Mouse (Mus musculus): ENCODE results near the gene Nmur1. TPM values are rescaled to one million over a fixed set of nuclear protein-coding genes. Genes with fewer than 3 reads are reported as not detected.
A peak's percentile ranks its signal among the peaks of the same experiment; 100 is the strongest.

The Nmur1 gene
- polyA plus RNA-seq, 1 experiment from 2014 or later = not detected

DNA sequence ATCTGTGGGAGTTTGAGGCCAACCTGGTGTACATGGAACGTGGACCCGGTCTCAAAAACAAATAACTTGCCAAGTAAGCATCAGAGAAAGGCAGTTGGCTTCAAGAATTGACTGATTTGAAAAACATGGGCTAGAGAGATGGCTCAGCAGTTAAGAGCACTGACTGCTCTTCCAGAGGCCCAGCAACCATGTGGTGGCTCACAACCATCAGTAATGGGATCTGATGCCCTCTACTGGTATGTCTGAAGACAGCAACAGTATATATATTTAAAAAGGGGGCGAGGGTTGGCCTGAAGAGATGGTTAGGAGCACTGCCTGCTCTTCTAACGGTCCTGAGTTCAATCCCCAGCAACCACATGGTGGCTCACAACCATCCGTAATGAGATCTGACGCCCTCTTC, 62.4 kb downstream of the Nmur1 start:
- H3K9ac ChIP-seq (ENCODE audit: low read length) = no peak overlapping the region
- DNase-seq (ENCODE audit: low spot score) (peak; percentile 26), ATAC-seq (ENCODE audit: insufficient read depth, low FRiP score, low TSS enrichment) (no peak)
- no peak overlapping the region for H3K27ac ChIP-seq (ENCODE audit: low read depth, low read length)
- 15% methylated on average over 6 of the region's 6 CpGs for WGBS
- H3K4me2 ChIP-seq (ENCODE audit: low read depth) = no peak overlapping the region
- peaks cover 10% of the 10 kb centered on the region; the same call in 1 of the 2 replicates for H3K4me1 ChIP-seq (ENCODE audit: control insufficient read depth, insufficient read depth, low read length)
- no peaks in the 10 kb centered on the region for H3K9me3 ChIP-seq (ENCODE audit: control insufficient read depth, low read length)
- no peak overlapping the region for H3K4me3 ChIP-seq (ENCODE audit: low read depth, low read length)
- no peaks in the 10 kb centered on the region for H3K36me3 ChIP-seq (ENCODE audit: control insufficient read depth, insufficient read depth, low read length)
- no peaks in the 10 kb centered on the region for H3K27me3 ChIP-seq (ENCODE audit: control insufficient read depth, insufficient read depth, low read length)

GRCm38 (mm10) chr1:86361852-86362615, 64.0 kb downstream of the Nmur1 start:
- WGBS = 88% methylated on average over 4 of the region's 4 CpGs
- no peak overlapping the region for H3K4me3 ChIP-seq (ENCODE audit: low read depth, low read length)
- H3K9me3 ChIP-seq (ENCODE audit: control insufficient read depth, low read length) = no peaks in the 10 kb centered on the region
- peaks cover 4% of the 10 kb centered on the region for H3K36me3 ChIP-seq (ENCODE audit: control insufficient read depth, insufficient read depth, low read length)
- ATAC-seq (ENCODE audit: insufficient read depth, low FRiP score, low TSS enrichment) = no peak
- H3K4me2 ChIP-seq (ENCODE audit: low read depth) = no peak overlapping the region
- no peak overlapping the region for H3K27ac ChIP-seq (ENCODE audit: low read depth, low read length)
- peaks cover 17% of the 10 kb centered on the region; the same call in 1 of the 2 replicates for H3K4me1 ChIP-seq (ENCODE audit: control insufficient read depth, insufficient read depth, low read length)
- no peak overlapping the region for H3K9ac ChIP-seq (ENCODE audit: low read length)
- H3K27me3 ChIP-seq (ENCODE audit: control insufficient read depth, insufficient read depth, low read length) = no peaks in the 10 kb centered on the region
- DNase-seq (ENCODE audit: low spot score) = no peak

DNA sequence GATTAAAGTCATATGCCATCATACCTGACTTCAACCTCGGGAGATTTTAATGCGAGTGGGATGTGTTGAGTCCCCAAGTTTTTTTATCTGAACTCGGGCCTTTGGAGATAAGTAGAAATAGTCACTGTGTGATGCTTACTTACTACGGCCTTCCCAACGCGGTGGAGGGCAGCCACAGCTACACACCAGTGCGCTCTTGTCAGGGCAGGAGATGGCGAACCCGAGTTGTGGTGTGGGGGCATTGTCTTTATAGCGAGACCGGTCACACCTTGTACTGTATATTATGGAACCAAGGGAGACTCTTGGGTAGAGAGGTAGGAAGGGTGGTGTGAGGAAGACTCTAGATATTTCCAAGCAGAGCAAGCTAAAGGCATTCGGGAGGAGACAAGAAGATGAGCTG, 65.6 kb downstream of the Nmur1 start:
- WGBS = 21% methylated on average over 12 of the region's 12 CpGs
- Histone ChIP-seq H3K27ac (ENCODE audit: low read depth, low read length) (no peak overlapping the region), H3K27me3 (ENCODE audit: control insufficient read depth, insufficient read depth, low read length) (no peaks in the 10 kb centered on the region)

DNA sequence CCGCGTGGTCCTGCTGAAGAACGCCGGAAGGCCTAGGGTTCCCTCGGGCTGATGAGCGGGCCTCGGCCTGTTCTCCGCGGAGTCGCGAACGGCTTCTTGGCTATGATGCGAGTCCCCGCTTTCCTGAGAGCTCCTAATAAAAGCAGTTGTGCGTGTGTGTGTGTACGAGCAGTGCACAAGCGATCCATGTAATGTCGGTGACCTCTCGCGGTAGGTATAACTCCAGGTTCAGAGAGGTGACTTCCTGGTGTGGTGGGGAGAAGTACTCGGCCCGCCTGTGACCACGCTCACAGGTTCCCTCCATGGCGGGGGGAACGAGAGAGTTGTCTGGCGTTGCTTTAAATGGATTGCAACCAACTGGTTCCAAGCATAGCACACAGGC, 66.2 kb downstream of the Nmur1 start:
- H3K9ac ChIP-seq (ENCODE audit: low read length) = peak overlapping the region; percentile 87
- peaks cover 10% of the 10 kb centered on the region for H3K36me3 ChIP-seq (ENCODE audit: control insufficient read depth, insufficient read depth, low read length)
- H3K27ac ChIP-seq (ENCODE audit: low read depth, low read length) = peak overlapping the region; percentile 5; the same call in 1 of the 2 replicates
- H3K4me2 ChIP-seq (ENCODE audit: low read depth) = peak overlapping the region; percentile 71
- ATAC-seq (ENCODE audit: insufficient read depth, low FRiP score, low TSS enrichment) (peak; percentile 10; the same call in 1 of the 2 replicates), DNase-seq (ENCODE audit: low spot score) (no peak)
- no peaks in the 10 kb centered on the region for H3K27me3 ChIP-seq (ENCODE audit: control insufficient read depth, insufficient read depth, low read length)
- H3K4me3 ChIP-seq (ENCODE audit: low read depth, low read length) = peak overlapping the region; percentile 89
- under 1% methylated on average over 26 of the region's 26 CpGs for WGBS
- H3K4me1 ChIP-seq (ENCODE audit: control insufficient read depth, insufficient read depth, low read length) = peaks cover 17% of the 10 kb centered on the region; the same call in 1 of the 2 replicates
- H3K9me3 ChIP-seq (ENCODE audit: control insufficient read depth, low read length) = no peaks in the 10 kb centered on the region

More for the DNA sequence above, 65.6 kb downstream of the Nmur1 start:
- Histone ChIP-seq H3K36me3 (ENCODE audit: control insufficient read depth, insufficient read depth, low read length) (peaks cover 8% of the 10 kb centered on the region), H3K4me2 (ENCODE audit: low read depth) (peak overlapping the region; percentile 71), H3K9ac (ENCODE audit: low read length) (peak overlapping the region; percentile 87), H3K4me1 (ENCODE audit: control insufficient read depth, insufficient read depth, low read length) (peaks cover 17% of the 10 kb centered on the region; the same call in 1 of the 2 replicates), H3K9me3 (ENCODE audit: control insufficient read depth, low read length) (no peaks in the 10 kb centered on the region), H3K4me3 (ENCODE audit: low read depth, low read length) (peak overlapping the region; percentile 89)
- ATAC-seq (ENCODE audit: insufficient read depth, low FRiP score, low TSS enrichment) (no peak), DNase-seq (ENCODE audit: low spot score) (no peak)

GRCm38 (mm10) chr1:86358906-86359797, 66.9 kb downstream of the Nmur1 start, which contains the start of gene Ncl:
Gene Ncl (minus strand): TSS chr1:86359400.
- H3K4me2 ChIP-seq (ENCODE audit: low read depth) = peak within 1 kb of the TSS; percentile 91
- DNase-seq (ENCODE audit: low spot score) (peak; percentile 100), ATAC-seq (ENCODE audit: insufficient read depth, low FRiP score, low TSS enrichment) (peak; percentile 97)
- no peaks in the 10 kb centered on the region for H3K9me3 ChIP-seq (ENCODE audit: control insufficient read depth, low read length)
- peak within 1 kb of the TSS; percentile 89 for H3K4me3 ChIP-seq (ENCODE audit: low read depth, low read length)
- H3K9ac ChIP-seq (ENCODE audit: low read length) = peak within 1 kb of the TSS; percentile 94
- under 1% methylated on average over 101 of the region's 102 CpGs for WGBS
- H3K27ac ChIP-seq (ENCODE audit: low read depth, low read length) = peak within 1 kb of the TSS; percentile 97
- H3K36me3 ChIP-seq (ENCODE audit: control insufficient read depth, insufficient read depth, low read length) = peaks cover 13% of the 10 kb centered on the region
- H3K4me1 ChIP-seq (ENCODE audit: control insufficient read depth, insufficient read depth, low read length) = peaks cover 17% of the 10 kb centered on the region; the same call in 1 of the 2 replicates
- no peaks in the 10 kb centered on the region for H3K27me3 ChIP-seq (ENCODE audit: control insufficient read depth, insufficient read depth, low read length)

DNA sequence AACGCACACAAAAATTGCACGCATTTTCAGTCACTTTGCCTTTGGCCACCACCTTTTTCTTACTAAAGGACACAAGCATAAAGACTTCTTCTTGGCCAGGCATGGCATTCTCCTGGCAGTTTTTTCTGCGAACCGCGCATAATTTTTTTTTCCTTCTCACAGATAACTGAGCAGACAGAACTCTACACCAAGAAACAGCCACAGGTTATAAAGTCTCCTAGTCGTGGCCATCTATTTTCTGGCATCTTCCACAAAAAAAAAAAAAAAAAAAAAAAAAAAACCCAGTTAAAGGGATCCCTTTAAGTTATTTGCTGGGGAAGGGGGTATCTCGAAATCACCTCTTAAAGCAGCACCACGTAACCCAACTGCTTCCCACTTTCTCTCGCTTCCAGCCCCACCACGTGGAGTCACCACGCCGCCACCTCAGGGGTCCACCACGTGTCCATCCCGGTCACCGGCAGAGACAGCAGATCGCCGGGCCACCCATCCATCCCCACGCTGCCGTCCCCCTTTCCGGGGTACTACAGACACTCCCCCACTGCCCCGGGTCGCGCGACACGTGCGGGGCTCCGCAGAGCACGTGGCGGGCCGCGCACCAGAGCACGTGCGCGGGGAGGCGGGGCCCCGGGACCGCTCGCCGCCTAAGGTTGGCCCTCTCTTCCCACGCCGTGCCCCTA, 67.7 kb downstream of the Nmur1 start:
- Histone ChIP-seq H3K9me3 (ENCODE audit: control insufficient read depth, low read length) (no peaks in the 10 kb centered on the region), H3K36me3 (ENCODE audit: control insufficient read depth, insufficient read depth, low read length) (peaks cover 15% of the 10 kb centered on the region), H3K4me2 (ENCODE audit: low read depth) (peak overlapping the region; percentile 91), H3K4me1 (ENCODE audit: control insufficient read depth, insufficient read depth, low read length) (peaks cover 17% of the 10 kb centered on the region; the same call in 1 of the 2 replicates), H3K27me3 (ENCODE audit: control insufficient read depth, insufficient read depth, low read length) (no peaks in the 10 kb centered on the region), H3K4me3 (ENCODE audit: low read depth, low read length) (peak overlapping the region; percentile 89), H3K27ac (ENCODE audit: low read depth, low read length) (peak overlapping the region; percentile 97), H3K9ac (ENCODE audit: low read length) (peak overlapping the region; percentile 94)
- under 1% methylated on average over 20 of the region's 41 CpGs for WGBS
- ATAC-seq (ENCODE audit: insufficient read depth, low FRiP score, low TSS enrichment) (no peak; the same call in 1 of the 2 replicates), DNase-seq (ENCODE audit: low spot score) (no peak)

- H3K4me2 ChIP-seq (ENCODE audit: low read depth) = no peak overlapping the region
- peaks cover 30% of the 10 kb centered on the region for H3K36me3 ChIP-seq (ENCODE audit: control insufficient read depth, insufficient read depth, low read length)
- ATAC-seq (ENCODE audit: insufficient read depth, low FRiP score, low TSS enrichment) = no peak
- 85% methylated on average over 2 of the region's 2 CpGs for WGBS
- H3K4me3 ChIP-seq (ENCODE audit: low read depth, low read length) = no peak overlapping the region
- DNase-seq (ENCODE audit: low spot score) = no peak
- H3K9ac ChIP-seq (ENCODE audit: low read length) = no peak overlapping the region
- H3K27ac ChIP-seq (ENCODE audit: low read depth, low read length) = no peak overlapping the region
- H3K27me3 ChIP-seq (ENCODE audit: control insufficient read depth, insufficient read depth, low read length) = no peaks in the 10 kb centered on the region
- peaks cover 7% of the 10 kb centered on the region; the same call in 1 of the 2 replicates for H3K4me1 ChIP-seq (ENCODE audit: control insufficient read depth, insufficient read depth, low read length)
- H3K9me3 ChIP-seq (ENCODE audit: control insufficient read depth, low read length) = no peaks in the 10 kb centered on the region
These were observed 71.8 kb downstream of the Nmur1 start for GRCm38 (mm10) chr1:86354186-86354585.

DNA sequence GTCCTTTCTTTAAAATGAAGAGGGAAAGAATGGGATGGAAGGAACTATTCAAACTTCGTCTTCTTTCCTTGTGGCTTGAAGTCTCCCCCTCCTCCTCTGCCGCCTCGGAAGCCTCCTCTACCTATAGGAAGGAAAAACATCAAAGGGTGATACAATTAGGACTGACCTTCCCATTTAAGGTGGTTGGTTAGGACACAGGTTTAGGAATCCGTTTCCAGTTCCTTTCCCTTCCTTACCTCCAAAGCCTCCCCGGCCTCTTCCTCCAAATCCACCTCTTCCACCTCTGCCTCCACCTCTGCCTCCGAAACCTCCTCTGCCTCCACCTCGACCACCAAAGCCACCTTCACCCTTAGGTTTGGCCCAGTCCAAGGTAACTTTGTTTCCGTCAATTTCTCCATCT, 75.5 kb downstream of the Nmur1 start:
- peaks cover 28% of the 10 kb centered on the region for H3K36me3 ChIP-seq (ENCODE audit: control insufficient read depth, insufficient read depth, low read length)
- H3K27me3 ChIP-seq (ENCODE audit: control insufficient read depth, insufficient read depth, low read length) = no peaks in the 10 kb centered on the region
- no peak overlapping the region for H3K4me3 ChIP-seq (ENCODE audit: low read depth, low read length)
- H3K9ac ChIP-seq (ENCODE audit: low read length) = no peak overlapping the region
- DNase-seq (ENCODE audit: low spot score) (no peak), ATAC-seq (ENCODE audit: insufficient read depth, low FRiP score, low TSS enrichment) (no peak)
- no peaks in the 10 kb centered on the region for H3K4me1 ChIP-seq (ENCODE audit: control insufficient read depth, insufficient read depth, low read length)
- WGBS = 89% methylated on average over 8 of the region's 8 CpGs
- no peak overlapping the region for H3K27ac ChIP-seq (ENCODE audit: low read depth, low read length)
- no peak overlapping the region for H3K4me2 ChIP-seq (ENCODE audit: low read depth)
- H3K9me3 ChIP-seq (ENCODE audit: control insufficient read depth, low read length) = no peaks in the 10 kb centered on the region

All from neural tube, embryonic 11.5 days (tissue).